Mouse (Mus musculus): ENCODE data around the gene Scfd2. TPM values are rescaled to one million over a fixed set of nuclear protein-coding genes. Genes with fewer than 3 reads are reported as not detected.

Scfd2 gene
- total and polyA plus RNA-seq, 2 experiments from 2014 or later, result 17.5 to 33.2 TPM

DNA sequence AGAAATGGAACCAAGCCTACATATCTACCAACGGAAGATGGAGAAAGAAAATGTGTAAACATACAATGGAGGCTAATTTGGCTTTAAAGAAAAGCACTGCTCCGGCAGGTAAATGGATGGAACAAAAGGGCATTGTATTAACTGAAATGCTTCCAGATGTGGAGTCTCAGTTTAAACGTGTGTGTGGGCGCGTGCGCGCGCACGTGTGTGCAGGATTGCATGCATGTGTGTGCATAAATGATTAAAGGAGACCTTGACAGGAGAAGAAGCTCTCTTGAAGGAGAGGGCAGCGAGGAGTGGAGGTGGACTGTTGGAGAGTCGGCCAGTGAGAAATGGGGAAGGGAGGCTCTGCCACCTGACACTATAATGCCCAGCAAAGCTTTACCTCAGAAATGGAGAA lies 58.4 kb downstream of the Scfd2 start:
- WGBS, result 93% methylated on average over 11 of the region's 11 CpGs
- no peak overlapping the region for H3K27ac ChIP-seq (ENCODE audit: low read depth, low read length)
- H3K9ac ChIP-seq (replicated peaks; ENCODE audit: low read length, poor library complexity, severe bottlenecking), result no peak overlapping the region
- no peak for DNase-seq (ENCODE audit: low spot score)
- H3K27me3 ChIP-seq (ENCODE audit: insufficient read depth, low read length), result no peaks in the 10 kb centered on the region
- TF ChIP-seq CTCF (IDR thresholded peaks at IDR 0.05), result no peak
- no peak overlapping the region for H3K4me3 ChIP-seq (ENCODE audit: low read depth, low read length)
- H3K9me3 ChIP-seq (ENCODE audit: low read length), result no peaks in the 10 kb centered on the region
- no peaks in the 10 kb centered on the region for H3K36me3 ChIP-seq (ENCODE audit: insufficient read depth, low read length)
- no peak for ATAC-seq (ENCODE audit: low FRiP score)
- H3K4me1 ChIP-seq (ENCODE audit: insufficient read depth, low read length), result no peaks in the 10 kb centered on the region
- H3K4me2 ChIP-seq (ENCODE audit: low read depth, low read length, poor library complexity, severe bottlenecking), result no peak overlapping the region

GRCm38 (mm10) chr5:74470819-74471218 lies 60.7 kb downstream of the Scfd2 start:
- H3K4me3 ChIP-seq (ENCODE audit: low read depth, low read length), result no peak overlapping the region
- ATAC-seq (ENCODE audit: low FRiP score) (no peak), DNase-seq (ENCODE audit: low spot score) (no peak)
- no peak overlapping the region for H3K27ac ChIP-seq (ENCODE audit: low read depth, low read length)
- WGBS, result 93% methylated on average over 3 of the region's 3 CpGs
- no peak overlapping the region for H3K4me2 ChIP-seq (ENCODE audit: low read depth, low read length, poor library complexity, severe bottlenecking)
- no peak for TF ChIP-seq CTCF (IDR thresholded peaks at IDR 0.05)
- H3K27me3 ChIP-seq (ENCODE audit: insufficient read depth, low read length), result no peaks in the 10 kb centered on the region
- no peaks in the 10 kb centered on the region for H3K36me3 ChIP-seq (ENCODE audit: insufficient read depth, low read length)
- no peak overlapping the region for H3K9ac ChIP-seq (replicated peaks; ENCODE audit: low read length, poor library complexity, severe bottlenecking)
- H3K9me3 ChIP-seq (ENCODE audit: low read length), result no peaks in the 10 kb centered on the region
- H3K4me1 ChIP-seq (ENCODE audit: insufficient read depth, low read length), result no peaks in the 10 kb centered on the region

DNA sequence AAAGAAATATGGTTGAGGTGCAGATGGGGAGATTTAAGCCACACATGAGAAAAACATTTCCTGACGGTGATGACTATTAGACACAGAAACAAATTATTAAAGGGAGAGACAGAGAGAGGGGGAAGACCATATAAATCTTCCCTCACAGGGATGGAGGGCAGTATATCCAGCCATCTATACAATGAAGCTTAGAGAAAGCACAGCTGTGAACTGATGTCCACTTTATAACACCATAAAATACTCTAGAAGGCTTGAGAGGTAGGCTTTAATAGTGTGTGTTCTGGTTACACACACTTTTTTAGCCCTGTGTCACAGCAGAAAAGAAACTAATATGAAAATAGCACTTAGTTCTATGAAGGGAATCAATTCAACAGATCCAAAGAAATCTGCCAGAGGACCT lies 61.9 kb downstream of the Scfd2 start:
- DNase-seq (ENCODE audit: low spot score), result no peak
- H3K9ac ChIP-seq (replicated peaks; ENCODE audit: low read length, poor library complexity, severe bottlenecking), result no peak overlapping the region
- H3K36me3 ChIP-seq (ENCODE audit: insufficient read depth, low read length), result no peaks in the 10 kb centered on the region
- ATAC-seq (ENCODE audit: low FRiP score), result no peak
- WGBS, result 88% methylated on average over 1 of the region's 1 CpGs
- TF ChIP-seq CTCF (IDR thresholded peaks at IDR 0.05), result no peak
- H3K4me2 ChIP-seq (ENCODE audit: low read depth, low read length, poor library complexity, severe bottlenecking), result no peak overlapping the region
- no peaks in the 10 kb centered on the region for H3K9me3 ChIP-seq (ENCODE audit: low read length)
- H3K4me3 ChIP-seq (ENCODE audit: low read depth, low read length), result no peak overlapping the region
- no peaks in the 10 kb centered on the region for H3K27me3 ChIP-seq (ENCODE audit: insufficient read depth, low read length)
- H3K4me1 ChIP-seq (ENCODE audit: insufficient read depth, low read length), result no peaks in the 10 kb centered on the region
- H3K27ac ChIP-seq (ENCODE audit: low read depth, low read length), result no peak overlapping the region

- WGBS, result 38% methylated on average over 3 of the region's 3 CpGs
- H3K27ac ChIP-seq (ENCODE audit: low read depth, low read length), result no peak overlapping the region
- H3K9ac ChIP-seq (replicated peaks; ENCODE audit: low read length, poor library complexity, severe bottlenecking), result no peak overlapping the region
- ATAC-seq (ENCODE audit: low FRiP score) (no peak), DNase-seq (ENCODE audit: low spot score) (no peak)
- no peaks in the 10 kb centered on the region for H3K9me3 ChIP-seq (ENCODE audit: low read length)
- H3K27me3 ChIP-seq (ENCODE audit: insufficient read depth, low read length), result no peaks in the 10 kb centered on the region
- TF ChIP-seq CTCF (IDR thresholded peaks at IDR 0.05), result no peak
- no peaks in the 10 kb centered on the region for H3K36me3 ChIP-seq (ENCODE audit: insufficient read depth, low read length)
- no peak overlapping the region for H3K4me2 ChIP-seq (ENCODE audit: low read depth, low read length, poor library complexity, severe bottlenecking)
- H3K4me1 ChIP-seq (ENCODE audit: insufficient read depth, low read length), result no peaks in the 10 kb centered on the region
- H3K4me3 ChIP-seq (ENCODE audit: low read depth, low read length), result no peak overlapping the region
Measured at GRCm38 (mm10) chr5:74467753-74468152, 63.8 kb downstream of the Scfd2 start.

GRCm38 (mm10) chr5:74456759-74457158 lies 74.8 kb downstream of the Scfd2 start:
- no peak for TF ChIP-seq CTCF (IDR thresholded peaks at IDR 0.05)
- Histone ChIP-seq H3K4me1 (ENCODE audit: insufficient read depth, low read length) (no peaks in the 10 kb centered on the region), H3K27me3 (ENCODE audit: insufficient read depth, low read length) (no peaks in the 10 kb centered on the region), H3K27ac (ENCODE audit: low read depth, low read length) (no peak overlapping the region), H3K4me3 (ENCODE audit: low read depth, low read length) (no peak overlapping the region), H3K9me3 (ENCODE audit: low read length) (no peaks in the 10 kb centered on the region), H3K9ac (replicated peaks; ENCODE audit: low read length, poor library complexity, severe bottlenecking) (no peak overlapping the region), H3K36me3 (ENCODE audit: insufficient read depth, low read length) (no peaks in the 10 kb centered on the region), H3K4me2 (ENCODE audit: low read depth, low read length, poor library complexity, severe bottlenecking) (no peak overlapping the region)
- 95% methylated on average over 2 of the region's 2 CpGs for WGBS
- no peak for ATAC-seq (ENCODE audit: low FRiP score)
- DNase-seq (ENCODE audit: low spot score), result no peak

DNA sequence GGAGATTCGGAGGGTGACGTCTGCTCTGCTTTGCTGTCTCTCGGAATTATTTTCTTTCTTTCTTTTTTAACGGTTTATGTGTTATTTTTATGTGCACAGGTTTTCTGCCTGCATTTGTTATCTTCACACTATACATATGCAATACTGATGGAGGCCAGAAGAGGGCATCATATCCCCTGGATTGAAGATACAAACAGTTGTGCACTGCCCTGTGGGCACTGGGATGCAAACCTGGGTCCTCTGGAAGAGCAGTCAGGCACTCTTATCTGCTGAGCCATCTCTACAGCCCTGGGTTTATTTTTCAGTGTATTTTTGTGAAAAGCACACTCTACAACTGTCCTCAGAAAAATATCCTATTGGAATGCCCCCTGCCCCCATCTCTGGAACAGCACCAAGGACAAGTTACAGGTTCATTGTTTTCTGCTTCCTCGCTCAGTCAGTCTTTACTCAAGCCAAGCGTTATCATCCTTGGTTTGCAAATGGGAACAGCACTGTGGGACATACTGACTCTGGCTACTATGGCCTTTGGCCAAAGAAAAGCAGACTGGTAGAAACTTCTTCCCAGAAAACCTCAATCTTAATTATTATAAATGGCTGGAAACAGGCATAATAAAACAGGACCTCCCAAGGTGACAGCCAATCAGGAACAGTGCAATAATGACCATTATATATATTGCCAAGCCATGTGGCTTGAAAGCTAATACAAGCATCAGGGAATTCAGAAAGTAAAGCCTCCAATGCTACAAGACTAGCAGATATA lies 75.9 kb downstream of the Scfd2 start:
- Histone ChIP-seq H3K36me3 (ENCODE audit: insufficient read depth, low read length) (no peaks in the 10 kb centered on the region), H3K4me3 (ENCODE audit: low read depth, low read length) (no peak overlapping the region)
- peak; percentile 46 for TF ChIP-seq CTCF (IDR thresholded peaks at IDR 0.05)

More for the DNA sequence above, 75.9 kb downstream of the Scfd2 start:
- 93% methylated on average over 6 of the region's 6 CpGs for WGBS
- DNase-seq (ENCODE audit: low spot score) (peak; percentile 7), ATAC-seq (ENCODE audit: low FRiP score) (no peak)
- Histone ChIP-seq H3K4me2 (ENCODE audit: low read depth, low read length, poor library complexity, severe bottlenecking) (no peak overlapping the region), H3K27me3 (ENCODE audit: insufficient read depth, low read length) (no peaks in the 10 kb centered on the region), H3K9ac (replicated peaks; ENCODE audit: low read length, poor library complexity, severe bottlenecking) (no peak overlapping the region), H3K27ac (ENCODE audit: low read depth, low read length) (no peak overlapping the region), H3K4me1 (ENCODE audit: insufficient read depth, low read length) (no peaks in the 10 kb centered on the region), H3K9me3 (ENCODE audit: low read length) (no peaks in the 10 kb centered on the region)

Measured in midbrain, postnatal 0 days (tissue).